Mouse (Mus musculus): Measurements from ENCODE around the gene Rad9a.

Gene Rad9a

GRCm38 (mm10) chr19:4170723-4171392 is 30.6 kb downstream of the Rad9a start:
- DNase-seq (ENCODE audit: low read depth, low spot score): peak; percentile 52
- no peaks in the 10 kb centered on the region for H3K27me3 ChIP-seq (ENCODE audit: control insufficient read depth, insufficient read depth, low read length, poor library complexity, severe bottlenecking)
- peaks cover 3% of the 10 kb centered on the region for H3K36me3 ChIP-seq (ENCODE audit: control insufficient read depth, insufficient read depth, low read length, poor library complexity, severe bottlenecking)

GRCm38 (mm10) chr19:4169810-4170209 is 31.7 kb downstream of the Rad9a start:
- H3K36me3 ChIP-seq (ENCODE audit: control insufficient read depth, insufficient read depth, low read length, poor library complexity, severe bottlenecking): no peaks in the 10 kb centered on the region; the same call in 1 of the 2 replicates
- DNase-seq (ENCODE audit: low read depth, low spot score): no peak

GRCm38 (mm10) chr19:4169378-4169784 is 32.1 kb downstream of the Rad9a start:
- no peaks in the 10 kb centered on the region; the same call in 1 of the 2 replicates for H3K36me3 ChIP-seq (ENCODE audit: control insufficient read depth, insufficient read depth, low read length, poor library complexity, severe bottlenecking)
- no peaks in the 10 kb centered on the region for H3K27me3 ChIP-seq (ENCODE audit: control insufficient read depth, insufficient read depth, low read length, poor library complexity, severe bottlenecking)
- DNase-seq (ENCODE audit: low read depth, low spot score): peak; percentile 99

More at GRCm38 (mm10) chr19:4169810-4170209, 31.7 kb downstream of the Rad9a start:
- no peaks in the 10 kb centered on the region for H3K27me3 ChIP-seq (ENCODE audit: control insufficient read depth, insufficient read depth, low read length, poor library complexity, severe bottlenecking)

- DNase-seq (ENCODE audit: low read depth, low spot score): no peak
- Histone ChIP-seq H3K36me3 (ENCODE audit: control insufficient read depth, insufficient read depth, low read length, poor library complexity, severe bottlenecking) (no peaks in the 10 kb centered on the region; the same call in 1 of the 2 replicates), H3K27me3 (ENCODE audit: control insufficient read depth, insufficient read depth, low read length, poor library complexity, severe bottlenecking) (no peaks in the 10 kb centered on the region)
Observed at GRCm38 (mm10) chr19:4166678-4167476, 34.6 kb downstream of the Rad9a start.

- DNase-seq (ENCODE audit: low read depth, low spot score): no peak
Observed at GRCm38 (mm10) chr19:4164721-4165120, 36.7 kb downstream of the Rad9a start.

GRCm38 (mm10) chr19:4164100-4164499 is 37.4 kb downstream of the Rad9a start:
- H3K27me3 ChIP-seq (ENCODE audit: control insufficient read depth, insufficient read depth, low read length, poor library complexity, severe bottlenecking): no peaks in the 10 kb centered on the region
- H3K36me3 ChIP-seq (ENCODE audit: control insufficient read depth, insufficient read depth, low read length, poor library complexity, severe bottlenecking): no peaks in the 10 kb centered on the region; the same call in 1 of the 2 replicates
- no peak for DNase-seq (ENCODE audit: low read depth, low spot score)

More at GRCm38 (mm10) chr19:4164721-4165120, 36.7 kb downstream of the Rad9a start:
- H3K36me3 ChIP-seq (ENCODE audit: control insufficient read depth, insufficient read depth, low read length, poor library complexity, severe bottlenecking): no peaks in the 10 kb centered on the region; the same call in 1 of the 2 replicates
- H3K27me3 ChIP-seq (ENCODE audit: control insufficient read depth, insufficient read depth, low read length, poor library complexity, severe bottlenecking): no peaks in the 10 kb centered on the region

- no peaks in the 10 kb centered on the region for H3K27me3 ChIP-seq (ENCODE audit: control insufficient read depth, insufficient read depth, low read length, poor library complexity, severe bottlenecking)
- no peaks in the 10 kb centered on the region; the same call in 1 of the 2 replicates for H3K36me3 ChIP-seq (ENCODE audit: control insufficient read depth, insufficient read depth, low read length, poor library complexity, severe bottlenecking)
- DNase-seq (ENCODE audit: low read depth, low spot score): no peak
Observed at GRCm38 (mm10) chr19:4163543-4163887, 37.9 kb downstream of the Rad9a start.

GRCm38 (mm10) chr19:4162646-4163542 is 38.6 kb downstream of the Rad9a start, which contains the start of gene Rps6kb2:
Gene Rps6kb2, minus strand, starts transcription at chr19:4163354.
- Histone ChIP-seq H3K27me3 (ENCODE audit: control insufficient read depth, insufficient read depth, low read length, poor library complexity, severe bottlenecking) (no peaks in the 10 kb centered on the region), H3K36me3 (ENCODE audit: control insufficient read depth, insufficient read depth, low read length, poor library complexity, severe bottlenecking) (no peaks in the 10 kb centered on the region; the same call in 1 of the 2 replicates)
- peak; percentile 96 for DNase-seq (ENCODE audit: low read depth, low spot score)

GRCm38 (mm10) chr19:4159049-4159448 is 42.4 kb downstream of the Rad9a start:
- no peaks in the 10 kb centered on the region for H3K27me3 ChIP-seq (ENCODE audit: control insufficient read depth, insufficient read depth, low read length, poor library complexity, severe bottlenecking)
- H3K36me3 ChIP-seq (ENCODE audit: control insufficient read depth, insufficient read depth, low read length, poor library complexity, severe bottlenecking): peaks cover 16% of the 10 kb centered on the region
- DNase-seq (ENCODE audit: low read depth, low spot score): no peak

GRCm38 (mm10) chr19:4156771-4157170 is 44.7 kb downstream of the Rad9a start:
- DNase-seq (ENCODE audit: low read depth, low spot score): no peak
- Histone ChIP-seq H3K36me3 (ENCODE audit: control insufficient read depth, insufficient read depth, low read length, poor library complexity, severe bottlenecking) (peaks cover 16% of the 10 kb centered on the region), H3K27me3 (ENCODE audit: control insufficient read depth, insufficient read depth, low read length, poor library complexity, severe bottlenecking) (no peaks in the 10 kb centered on the region)

GRCm38 (mm10) chr19:4156073-4156579 is 45.3 kb downstream of the Rad9a start:
- Histone ChIP-seq H3K36me3 (ENCODE audit: control insufficient read depth, insufficient read depth, low read length, poor library complexity, severe bottlenecking) (peaks cover 16% of the 10 kb centered on the region), H3K27me3 (ENCODE audit: control insufficient read depth, insufficient read depth, low read length, poor library complexity, severe bottlenecking) (no peaks in the 10 kb centered on the region)
- DNase-seq (ENCODE audit: low read depth, low spot score): no peak

- peaks cover 18% of the 10 kb centered on the region for H3K36me3 ChIP-seq (ENCODE audit: control insufficient read depth, insufficient read depth, low read length, poor library complexity, severe bottlenecking)
- peak; percentile 76 for DNase-seq (ENCODE audit: low read depth, low spot score)
- no peaks in the 10 kb centered on the region for H3K27me3 ChIP-seq (ENCODE audit: control insufficient read depth, insufficient read depth, low read length, poor library complexity, severe bottlenecking)
Observed at GRCm38 (mm10) chr19:4155223-4156072, 46.0 kb downstream of the Rad9a start.

GRCm38 (mm10) chr19:4154437-4155222 is 46.8 kb downstream of the Rad9a start:
- Histone ChIP-seq H3K36me3 (ENCODE audit: control insufficient read depth, insufficient read depth, low read length, poor library complexity, severe bottlenecking) (peaks cover 19% of the 10 kb centered on the region), H3K27me3 (ENCODE audit: control insufficient read depth, insufficient read depth, low read length, poor library complexity, severe bottlenecking) (no peaks in the 10 kb centered on the region)
- peak; percentile 79 for DNase-seq (ENCODE audit: low read depth, low spot score)

All from splenic B cell, adult 2 months (primary cell).